Mouse (Mus musculus) myocyte (in vitro differentiated cells): Measurements from ENCODE around the gene Pdzd2. TPM values are rescaled to one million over a fixed set of nuclear protein-coding genes. Genes with fewer than 3 reads are reported as not detected.

Source experiments
- H3K27me3 ChIP-seq: one replicate; pipeline ENCODE4 v1.6.1; 2011; ENCODE audit not compliant: control insufficient read depth, insufficient read depth, insufficient read length
- H3K36me3 ChIP-seq: one replicate; pipeline ENCODE4 v1.6.1; 2011; ENCODE audit not compliant: control insufficient read depth, insufficient read depth
- H3K4me2 ChIP-seq: one replicate; pipeline ENCODE4 v1.6.1; 2011; ENCODE audit warnings: low read depth, control low read depth
- H3K4me3 ChIP-seq: one replicate; pipeline ENCODE4 v1.5.1; 2011; ENCODE audit warnings: mild to moderate bottlenecking, control low read depth, moderate library complexity
- H3K79me2 ChIP-seq: one replicate; pipeline ENCODE4 v1.6.1; 2011; ENCODE audit not compliant: control insufficient read depth, insufficient read depth
- H3ac ChIP-seq: one replicate; pipeline ENCODE4 v1.6.1; 2011; ENCODE audit not compliant: control insufficient read depth, insufficient read length
- CEBPB ChIP-seq: IDR thresholded peaks from 2 replicates; pipeline ENCODE4 v1.6.1; 2011; ENCODE audit warnings: mild to moderate bottlenecking, moderate library complexity; ENCODE audit not compliant: poor library complexity, insufficient read depth, severe bottlenecking
- E2F4 ChIP-seq: IDR thresholded peaks from one replicate; pipeline ENCODE4 v1.6.1; 2011; ENCODE audit warnings: mild to moderate bottlenecking, control low read depth, moderate library complexity; ENCODE audit not compliant: insufficient read depth
- MAX ChIP-seq: IDR thresholded peaks from one replicate; pipeline ENCODE4 v1.6.1; 2011; ENCODE audit warnings: low read depth, mild to moderate bottlenecking, control low read depth
- MYOD1 ChIP-seq, 3 experiments: IDR thresholded peaks; one replicate each; pipeline ENCODE4 v1.6.1; 2011; ENCODE audit warnings: control low read depth in 2 of 3, low read depth in 2 of 3, mild to moderate bottlenecking in 2 of 3, moderate library complexity in 1 of 3; ENCODE audit not compliant: insufficient read length in 2 of 3, control insufficient read depth in 1 of 3
- MYOG ChIP-seq, 3 experiments: IDR thresholded peaks; one replicate each; pipeline ENCODE4 v1.6.1; 2011; ENCODE audit warnings: control low read depth in 2 of 3, low read depth in 2 of 3, mild to moderate bottlenecking in 2 of 3; ENCODE audit not compliant: insufficient read length in 2 of 3, control insufficient read depth in 1 of 3, insufficient read depth in 1 of 3
- POLR2A ChIP-seq: IDR thresholded peaks from one replicate; pipeline ENCODE4 v1.6.1; 2011; ENCODE audit warnings: low read depth, mild to moderate bottlenecking, control low read depth, moderate library complexity; ENCODE audit not compliant: insufficient read length
- POLR2AphosphoS2 ChIP-seq: IDR thresholded peaks from one replicate; pipeline ENCODE4 v1.6.1; 2011; ENCODE audit warnings: low read depth, control low read depth; ENCODE audit not compliant: insufficient read length
- REST ChIP-seq: IDR thresholded peaks from one replicate; pipeline ENCODE4 v1.6.1; 2011; ENCODE audit warnings: mild to moderate bottlenecking, control low read depth, moderate library complexity; ENCODE audit not compliant: insufficient read depth, insufficient read length
- SRF ChIP-seq: IDR thresholded peaks from one replicate; pipeline ENCODE4 v1.6.1; 2011; ENCODE audit warnings: low read depth; ENCODE audit not compliant: control insufficient read depth, insufficient read length
- TCF12 ChIP-seq: IDR thresholded peaks from one replicate; pipeline ENCODE4 v1.6.1; 2011; ENCODE audit warnings: mild to moderate bottlenecking, control low read depth; ENCODE audit not compliant: poor library complexity, insufficient read depth, severe bottlenecking
- TCF3 ChIP-seq: IDR thresholded peaks from one replicate; pipeline ENCODE4 v1.6.1; 2011; ENCODE audit warnings: low read depth, control low read depth; ENCODE audit not compliant: insufficient read length
- USF1 ChIP-seq: IDR thresholded peaks from one replicate; pipeline ENCODE4 v1.6.1; 2011; ENCODE audit warnings: low read depth, mild to moderate bottlenecking, control low read depth, moderate library complexity
- polyA plus RNA-seq: library from polyadenylated mRNA; unstranded; fragments of >200 nt; fragmentation: generic; extraction: Trizol; gene quantifications from one replicate; pipeline ENCODE4 v1.2.1, GENCODE M21; 2012; ENCODE audit warnings: missing spikeins

Pdzd2 gene
- polyA plus RNA-seq, 1 experiment: 0.01 TPM

DNA sequence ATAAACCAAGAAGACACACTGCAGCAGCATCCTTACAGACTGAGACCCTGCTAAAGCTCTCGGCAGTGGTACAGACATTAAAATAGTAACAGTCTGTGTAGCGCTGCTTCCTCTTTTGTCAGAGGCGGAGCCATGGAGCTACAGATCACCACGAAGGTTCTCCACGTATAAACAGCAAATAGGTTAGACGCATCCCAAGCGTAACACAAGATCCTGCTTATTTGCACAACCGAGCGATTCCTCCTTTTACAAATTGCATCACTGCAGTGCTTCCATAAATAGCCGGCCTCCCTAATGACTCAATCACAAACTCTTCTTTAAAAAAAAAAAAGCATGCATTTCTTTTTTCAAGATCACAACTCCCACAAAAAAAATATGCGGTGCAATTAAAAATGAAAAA is 122.1 kb downstream of the Pdzd2 start:
- no peak overlapping the region for H3K4me2 ChIP-seq

GRCm38 (mm10) chr15:12617220-12617619 is 122.5 kb downstream of the Pdzd2 start:
- TF ChIP-seq POLR2AphosphoS2 (no peak), REST (no peak), TCF12 (no peak), CEBPB (no peak)
- no peaks in the 10 kb centered on the region for H3K79me2 ChIP-seq
- H3K4me3 ChIP-seq: no peak overlapping the region
- H3K36me3 ChIP-seq: no peaks in the 10 kb centered on the region
- no peaks in the 10 kb centered on the region for H3K27me3 ChIP-seq
- no peak overlapping the region for H3ac ChIP-seq
- H3K4me2 ChIP-seq: no peak overlapping the region

More for the DNA sequence above, 122.1 kb downstream of the Pdzd2 start:
- Histone ChIP-seq H3K4me3 (no peak overlapping the region), H3K36me3 (no peaks in the 10 kb centered on the region), H3ac (no peak overlapping the region), H3K27me3 (no peaks in the 10 kb centered on the region), H3K79me2 (no peaks in the 10 kb centered on the region)
- TF ChIP-seq USF1 (no peak), TCF3 (no peak), POLR2A (no peak), E2F4 (no peak), MYOG (IDR thresholded peaks at IDR 0.05; ENCODE audit: control insufficient read depth in 1 of 3, insufficient read depth in 1 of 3, insufficient read length in 2 of 3, low read depth in 2 of 3) (no peak), MAX (no peak), REST (no peak), MYOD1 (IDR thresholded peaks at IDR 0.05; ENCODE audit: control insufficient read depth in 1 of 3, insufficient read length in 2 of 3, low read depth in 2 of 3) (no peak), TCF12 (no peak), SRF (no peak), POLR2AphosphoS2 (no peak), CEBPB (no peak)

DNA sequence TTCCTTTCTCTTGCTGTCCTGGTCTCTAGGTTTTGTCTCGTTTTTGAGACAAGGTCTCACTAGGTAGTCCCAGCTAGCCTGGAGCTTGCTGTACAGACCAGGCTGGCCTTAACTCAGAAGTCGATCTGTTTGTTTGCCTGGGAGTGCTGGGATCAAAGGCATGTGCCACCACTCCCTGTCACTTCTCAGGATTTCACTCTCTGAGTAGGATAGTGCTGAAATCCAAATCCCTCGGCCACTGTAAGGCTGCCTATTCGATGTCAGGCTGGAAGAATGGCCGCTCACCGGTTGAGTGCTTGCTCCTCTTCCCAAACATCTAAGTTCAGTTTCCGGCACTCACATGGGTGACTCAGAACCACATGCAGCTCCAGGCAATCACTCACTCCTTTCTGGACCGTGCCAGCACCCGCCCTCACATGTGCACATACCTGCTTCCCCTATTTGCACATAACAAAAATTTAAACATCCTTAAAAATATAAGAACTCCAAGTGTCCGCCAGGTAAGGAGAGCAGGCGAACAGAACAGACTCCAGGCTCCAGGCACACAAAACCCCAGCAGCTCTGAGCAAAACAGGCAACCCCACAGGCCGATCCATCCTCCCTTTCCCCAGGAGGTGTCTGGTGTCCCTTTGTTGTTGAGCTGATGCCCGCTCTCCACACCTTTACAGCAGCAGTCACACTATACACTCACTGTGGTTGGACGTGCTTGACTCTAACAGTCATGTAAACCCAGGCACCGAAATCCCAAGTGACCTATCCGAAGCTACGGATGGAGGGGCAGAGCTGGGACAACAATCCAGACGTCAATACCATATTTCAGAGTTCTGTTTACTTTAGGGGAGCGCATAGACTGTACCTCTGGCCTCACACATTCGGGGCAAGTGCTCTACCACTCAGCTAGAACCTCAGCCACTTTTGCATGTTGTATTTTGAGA is 124.5 kb downstream of the Pdzd2 start:
- Histone ChIP-seq H3K36me3 (no peaks in the 10 kb centered on the region), H3ac (no peak overlapping the region), H3K79me2 (no peaks in the 10 kb centered on the region), H3K4me3 (no peak overlapping the region), H3K4me2 (no peak overlapping the region), H3K27me3 (no peaks in the 10 kb centered on the region)
- TF ChIP-seq POLR2A (no peak), MYOG (IDR thresholded peaks at IDR 0.05; ENCODE audit: control insufficient read depth in 1 of 3, insufficient read depth in 1 of 3, insufficient read length in 2 of 3, low read depth in 2 of 3) (no peak), MYOD1 (IDR thresholded peaks at IDR 0.05; ENCODE audit: control insufficient read depth in 1 of 3, insufficient read length in 2 of 3, low read depth in 2 of 3) (no peak), E2F4 (no peak), MAX (no peak), USF1 (no peak), REST (no peak)

GRCm38 (mm10) chr15:12614011-12614410 is 125.7 kb downstream of the Pdzd2 start:
- Histone ChIP-seq H3K4me2 (no peak overlapping the region), H3K79me2 (no peaks in the 10 kb centered on the region), H3K36me3 (no peaks in the 10 kb centered on the region)

More at GRCm38 (mm10) chr15:12614011-12614410, 125.7 kb downstream of the Pdzd2 start:
- H3ac ChIP-seq: no peak overlapping the region
- no peak for TF ChIP-seq TCF3
- no peak for TF ChIP-seq REST
- no peak for TF ChIP-seq E2F4
- no peak for TF ChIP-seq POLR2AphosphoS2
- TF ChIP-seq SRF: no peak
- no peak for TF ChIP-seq MYOG (IDR thresholded peaks at IDR 0.05; ENCODE audit: control insufficient read depth in 1 of 3, insufficient read depth in 1 of 3, insufficient read length in 2 of 3, low read depth in 2 of 3)
- no peak for TF ChIP-seq MAX
- no peak for TF ChIP-seq POLR2A
- no peak for TF ChIP-seq MYOD1 (IDR thresholded peaks at IDR 0.05; ENCODE audit: control insufficient read depth in 1 of 3, insufficient read length in 2 of 3, low read depth in 2 of 3)
- no peak for TF ChIP-seq CEBPB
- no peak for TF ChIP-seq TCF12
- no peak for TF ChIP-seq USF1
- no peak overlapping the region for H3K4me3 ChIP-seq
- H3K27me3 ChIP-seq: no peaks in the 10 kb centered on the region
